Mouse (Mus musculus) lung, embryonic 16.5 days (tissue): ENCODE data around the gene Nanog. TPM values are rescaled to one million over a fixed set of nuclear protein-coding genes. Genes with fewer than 3 reads are reported as not detected.
A peak's percentile ranks its signal among the peaks of the same experiment; 100 is the strongest.
"Not testable (repeated sequence)": the region's sequence is repeated elsewhere in the genome, so short reads cannot be mapped to it uniquely, and the experiment has no call there.

ENCODE experiments used
- ATAC-seq: fragments of 200-750 bp; cut with Nextera tagmentation; 2 replicates; pipeline ENCODE4 v1.8.0; 2017; ENCODE audit warnings: low read depth, mild to moderate bottlenecking, moderate library complexity
- H3K27ac ChIP-seq: fragments of 300-500 bp; sonication (generic); 2 replicates; pipeline ENCODE4 v1.5.1; 2014; ENCODE audit warnings: mild to moderate bottlenecking, control low read depth, low read length
- H3K27me3 ChIP-seq: fragments of 300-500 bp; sonication (generic); 2 replicates; pipeline ENCODE4 v1.6.1; 2014; ENCODE audit warnings: low read depth, low read length, mixed read lengths; ENCODE audit not compliant: control insufficient read depth, insufficient read depth
- H3K36me3 ChIP-seq: fragments of 300-500 bp; sonication (generic); 2 replicates; pipeline ENCODE4 v1.6.1; 2014; ENCODE audit warnings: low read length; ENCODE audit not compliant: control insufficient read depth, insufficient read depth
- H3K4me1 ChIP-seq: fragments of 300-500 bp; sonication (generic); replicated peaks from 2 replicates; pipeline ENCODE4 v1.6.1; 2014; ENCODE audit warnings: low read length, mixed read lengths; ENCODE audit not compliant: control insufficient read depth, insufficient read depth
- H3K4me2 ChIP-seq: fragments of 300-500 bp; sonication (generic); 2 replicates; pipeline ENCODE4 v1.6.1; 2014; ENCODE audit warnings: low read depth, low read length, control low read depth
- H3K4me3 ChIP-seq: fragments of 300-500 bp; sonication (generic); 2 replicates; pipeline ENCODE4 v1.5.1; 2014; ENCODE audit warnings: mild to moderate bottlenecking, low read length, control low read depth
- H3K9ac ChIP-seq: fragments of 300-500 bp; sonication (generic); 2 replicates; pipeline ENCODE4 v1.6.1; 2014; ENCODE audit warnings: low read length, control low read depth
- H3K9me3 ChIP-seq: fragments of 300-500 bp; sonication (generic); 2 replicates; pipeline ENCODE4 v1.6.1; 2016; ENCODE audit warnings: low read length; ENCODE audit not compliant: control insufficient read depth
- WGBS: fragments of 180-500 bp; shearing (Covaris S2); extraction: QIAGEN DNeasy Blood & Tissue Kit; methylation state at CpG from one replicate; pipeline ENCODE4 v1.1.7; 2014; 5-methylcytosine and 5-hydroxymethylcytosine counted together
- polyA plus RNA-seq: library from polyadenylated mRNA; unstranded; fragments of >200 nt; fragmentation: Nextera tagmentation; extraction: Ambion mirVana; gene quantifications from 2 replicates; pipeline ENCODE4 v1.2.1, GENCODE M21; 2015

Nanog gene
- polyA plus RNA-seq, 1 experiment from 2014 or later = 0.28 TPM

GRCm38 (mm10) chr6:122713116-122713515 is 5.8 kb downstream of the Nanog start:
- not testable (repeated sequence) for H3K4me2 ChIP-seq, H3K9ac ChIP-seq, H3K27me3 ChIP-seq, H3K27ac ChIP-seq, H3K4me3 ChIP-seq, H3K9me3 ChIP-seq, ATAC-seq, H3K4me1 ChIP-seq, H3K36me3 ChIP-seq
- 95% methylated on average over 7 of the region's 7 CpGs for WGBS

GRCm38 (mm10) chr6:122714707-122715365 is 7.5 kb downstream of the Nanog start:
- Histone ChIP-seq H3K4me3 (no peak overlapping the region), H3K9ac (no peak overlapping the region), H3K4me2 (no peak overlapping the region), H3K4me1 (no peaks in the 10 kb centered on the region), H3K27me3 (no peaks in the 10 kb centered on the region), H3K9me3 (no peaks in the 10 kb centered on the region), H3K27ac (no peak overlapping the region), H3K36me3 (no peaks in the 10 kb centered on the region)
- ATAC-seq = no peak
- WGBS = 36% methylated on average over 7 of the region's 7 CpGs

- Histone ChIP-seq H3K27ac (no peak overlapping the region), H3K4me2 (no peak overlapping the region), H3K9me3 (no peaks in the 10 kb centered on the region), H3K4me3 (no peak overlapping the region), H3K36me3 (no peaks in the 10 kb centered on the region), H3K4me1 (no peaks in the 10 kb centered on the region), H3K27me3 (no peaks in the 10 kb centered on the region), H3K9ac (no peak overlapping the region)
- 10% methylated on average over 4 of the region's 4 CpGs for WGBS
- no peak for ATAC-seq
Observed at GRCm38 (mm10) chr6:122715886-122716285, 8.6 kb downstream of the Nanog start.

- ATAC-seq, H3K4me2 ChIP-seq, H3K9me3 ChIP-seq, H3K4me1 ChIP-seq, H3K36me3 ChIP-seq, H3K27ac ChIP-seq, H3K4me3 ChIP-seq, H3K27me3 ChIP-seq, H3K9ac ChIP-seq: not testable (repeated sequence)
- 74% methylated on average over 1 of the region's 1 CpGs for WGBS
Observed at GRCm38 (mm10) chr6:122718224-122718623, 10.9 kb downstream of the Nanog start.

GRCm38 (mm10) chr6:122719942-122720341 is 12.7 kb downstream of the Nanog start:
- Histone ChIP-seq H3K4me3 (no peak overlapping the region), H3K36me3 (no peaks in the 10 kb centered on the region), H3K4me2 (no peak overlapping the region), H3K9me3 (no peaks in the 10 kb centered on the region), H3K27me3 (no peaks in the 10 kb centered on the region), H3K9ac (no peak overlapping the region), H3K27ac (no peak overlapping the region), H3K4me1 (no peaks in the 10 kb centered on the region)
- no peak for ATAC-seq
- WGBS = 23% methylated on average over 2 of the region's 2 CpGs

GRCm38 (mm10) chr6:122739952-122740351 is 32.7 kb downstream of the Nanog start:
- 11% methylated on average over 8 of the region's 8 CpGs for WGBS
- no peaks in the 10 kb centered on the region for H3K9me3 ChIP-seq
- no peak overlapping the region for H3K4me3 ChIP-seq
- no peak overlapping the region for H3K9ac ChIP-seq
- H3K36me3 ChIP-seq = no peaks in the 10 kb centered on the region
- peaks cover 2% of the 10 kb centered on the region; the same call in 1 of the 2 replicates for H3K4me1 ChIP-seq
- H3K4me2 ChIP-seq = peak overlapping the region; percentile 31
- H3K27ac ChIP-seq = no peak overlapping the region
- H3K27me3 ChIP-seq = peaks cover 10% of the 10 kb centered on the region
- peak; percentile 66 for ATAC-seq

- Histone ChIP-seq H3K9ac (peak overlapping the region; percentile 50), H3K4me1 (peaks cover 2% of the 10 kb centered on the region; the same call in 1 of the 2 replicates), H3K27ac (no peak overlapping the region), H3K9me3 (no peaks in the 10 kb centered on the region), H3K4me2 (peak overlapping the region; percentile 73), H3K36me3 (no peaks in the 10 kb centered on the region), H3K27me3 (peaks cover 10% of the 10 kb centered on the region), H3K4me3 (peak overlapping the region; percentile 55)
- no peak for ATAC-seq
- WGBS = 7% methylated on average over 25 of the region's 25 CpGs
Observed at GRCm38 (mm10) chr6:122741460-122742227, 34.4 kb downstream of the Nanog start.

- ATAC-seq = peak; percentile 34; the same call in 1 of the 2 replicates
- H3K9me3 ChIP-seq = no peaks in the 10 kb centered on the region
- H3K27me3 ChIP-seq = peaks cover 10% of the 10 kb centered on the region
- H3K4me1 ChIP-seq = peaks cover 2% of the 10 kb centered on the region; the same call in 1 of the 2 replicates
- no peak overlapping the region for H3K27ac ChIP-seq
- peak overlapping the region; percentile 55 for H3K4me3 ChIP-seq
- 0% methylated on average over 23 of the region's 23 CpGs for WGBS
- peak overlapping the region; percentile 73 for H3K4me2 ChIP-seq
- H3K9ac ChIP-seq = peak overlapping the region; percentile 50
- H3K36me3 ChIP-seq = no peaks in the 10 kb centered on the region
Observed at GRCm38 (mm10) chr6:122742228-122742899, 35.1 kb downstream of the Nanog start.

GRCm38 (mm10) chr6:122743353-122743752 is 36.1 kb downstream of the Nanog start:
- Histone ChIP-seq H3K9me3 (no peaks in the 10 kb centered on the region), H3K4me1 (peaks cover 2% of the 10 kb centered on the region; the same call in 1 of the 2 replicates), H3K27me3 (peaks cover 10% of the 10 kb centered on the region), H3K27ac (no peak overlapping the region), H3K9ac (no peak overlapping the region), H3K4me2 (no peak overlapping the region), H3K4me3 (no peak overlapping the region), H3K36me3 (no peaks in the 10 kb centered on the region)
- ATAC-seq = no peak
- 26% methylated on average over 11 of the region's 11 CpGs for WGBS
